Mouse (Mus musculus): ENCODE measurements around the gene Smg7. TPM values are rescaled to one million over a fixed set of nuclear protein-coding genes. Genes with fewer than 3 reads are reported as not detected.

Smg7 gene
- polyA plus RNA-seq, 1 experiment from 2014 or later = 14.4 TPM

GRCm38 (mm10) chr1:152807619-152808391, 94.6 kb downstream of the Smg7 start:
- no peak overlapping the region for H3K9ac ChIP-seq (replicated peaks; ENCODE audit: low read depth)
- H3K27me3 ChIP-seq (replicated peaks; ENCODE audit: insufficient read depth, low read length) = no peaks in the 10 kb centered on the region
- no peaks in the 10 kb centered on the region for H3K4me1 ChIP-seq (ENCODE audit: insufficient read depth, low read depth, low read length)
- H3K4me2 ChIP-seq (replicated peaks; ENCODE audit: low read depth, low read length) = no peak overlapping the region; the same call in 1 of the 2 replicates
- DNase-seq (ENCODE audit: low spot score) = peak; percentile 41
- WGBS = 70% methylated on average over 18 of the region's 18 CpGs
- no peaks in the 10 kb centered on the region for H3K9me3 ChIP-seq (ENCODE audit: low read length)
- TF ChIP-seq EP300 (IDR thresholded peaks at IDR 0.05) = no peak
- H3K27ac ChIP-seq (ENCODE audit: low read length) = peak overlapping the region; percentile 35
- H3K36me3 ChIP-seq (ENCODE audit: insufficient read depth, low read length) = no peaks in the 10 kb centered on the region
- peak; percentile 54 for ATAC-seq
- no peak overlapping the region for H3K4me3 ChIP-seq (ENCODE audit: low read depth, low read length)

DNA sequence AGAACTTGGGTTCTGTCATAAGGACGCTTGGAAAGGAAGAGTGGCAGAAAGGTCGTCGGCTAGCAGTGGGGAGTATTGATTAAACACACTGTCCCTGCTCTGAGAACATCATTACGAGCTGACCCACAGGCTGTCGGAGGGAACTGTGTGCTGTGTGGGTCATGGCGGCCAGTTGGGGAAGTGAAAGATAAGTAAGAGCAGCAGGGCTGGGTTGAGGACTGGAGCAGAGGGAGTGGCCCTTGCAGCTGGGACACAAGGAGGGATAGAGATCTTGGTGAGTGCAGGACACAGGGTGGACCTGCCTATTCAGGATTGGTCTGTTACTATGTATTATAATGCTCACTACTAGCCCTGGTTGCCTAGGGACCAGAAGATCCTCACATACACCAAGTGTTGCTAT, 97.5 kb downstream of the Smg7 start:
- DNase-seq (ENCODE audit: low spot score) = no peak
- Histone ChIP-seq H3K4me3 (ENCODE audit: low read depth, low read length) (no peak overlapping the region), H3K9me3 (ENCODE audit: low read length) (no peaks in the 10 kb centered on the region), H3K4me2 (replicated peaks; ENCODE audit: low read depth, low read length) (no peak overlapping the region), H3K9ac (replicated peaks; ENCODE audit: low read depth) (no peak overlapping the region), H3K4me1 (ENCODE audit: insufficient read depth, low read depth, low read length) (no peaks in the 10 kb centered on the region), H3K27ac (ENCODE audit: low read length) (no peak overlapping the region), H3K36me3 (ENCODE audit: insufficient read depth, low read length) (no peaks in the 10 kb centered on the region), H3K27me3 (replicated peaks; ENCODE audit: insufficient read depth, low read length) (no peaks in the 10 kb centered on the region)
- WGBS = 73% methylated on average over 6 of the region's 6 CpGs
- TF ChIP-seq EP300 (IDR thresholded peaks at IDR 0.05) = no peak
- no peak for TF ChIP-seq CTCF (IDR thresholded peaks at IDR 0.05)
- no peak for ATAC-seq

GRCm38 (mm10) chr1:152800633-152801176, 101.7 kb downstream of the Smg7 start:
- Histone ChIP-seq H3K4me1 (ENCODE audit: insufficient read depth, low read depth, low read length) (no peaks in the 10 kb centered on the region), H3K27me3 (replicated peaks; ENCODE audit: insufficient read depth, low read length) (no peaks in the 10 kb centered on the region), H3K4me3 (ENCODE audit: low read depth, low read length) (no peak overlapping the region), H3K27ac (ENCODE audit: low read length) (no peak overlapping the region), H3K9ac (replicated peaks; ENCODE audit: low read depth) (no peak overlapping the region), H3K4me2 (replicated peaks; ENCODE audit: low read depth, low read length) (no peak overlapping the region), H3K9me3 (ENCODE audit: low read length) (no peaks in the 10 kb centered on the region), H3K36me3 (ENCODE audit: insufficient read depth, low read length) (no peaks in the 10 kb centered on the region)
- TF ChIP-seq CTCF (IDR thresholded peaks at IDR 0.05) (no peak), EP300 (IDR thresholded peaks at IDR 0.05) (no peak)
- ATAC-seq (no peak), DNase-seq (ENCODE audit: low spot score) (no peak)
- 82% methylated on average over 13 of the region's 13 CpGs for WGBS

- H3K9ac ChIP-seq (replicated peaks; ENCODE audit: low read depth) = no peak within 1 kb of the TSS
- H3K9me3 ChIP-seq (ENCODE audit: low read length) = no peaks in the 10 kb centered on the region
- no peaks in the 10 kb centered on the region for H3K36me3 ChIP-seq (ENCODE audit: insufficient read depth, low read length)
- H3K4me3 ChIP-seq (ENCODE audit: low read depth, low read length) = no peak within 1 kb of the TSS
- TF ChIP-seq CTCF (IDR thresholded peaks at IDR 0.05) (no peak), EP300 (IDR thresholded peaks at IDR 0.05) (no peak)
- H3K27me3 ChIP-seq (replicated peaks; ENCODE audit: insufficient read depth, low read length) = no peaks in the 10 kb centered on the region
- H3K4me1 ChIP-seq (ENCODE audit: insufficient read depth, low read depth, low read length) = no peaks in the 10 kb centered on the region; the same call in 1 of the 2 replicates
- H3K4me2 ChIP-seq (replicated peaks; ENCODE audit: low read depth, low read length) = no peak within 1 kb of the TSS
- DNase-seq (ENCODE audit: low spot score) (peak; percentile 66), ATAC-seq (peak; percentile 70)
- WGBS = 19% methylated on average over 2 of the region's 2 CpGs
- no peak within 1 kb of the TSS for H3K27ac ChIP-seq (ENCODE audit: low read length)
These were observed 102.5 kb downstream of the Smg7 start, which contains the start of gene Ncf2 for GRCm38 (mm10) chr1:152799897-152800296. Gene Ncf2, plus strand, starts transcription at chr1:152800194.

GRCm38 (mm10) chr1:152798125-152798524, 104.3 kb downstream of the Smg7 start:
- Histone ChIP-seq H3K27me3 (replicated peaks; ENCODE audit: insufficient read depth, low read length) (no peaks in the 10 kb centered on the region), H3K4me1 (ENCODE audit: insufficient read depth, low read depth, low read length) (no peaks in the 10 kb centered on the region; the same call in 1 of the 2 replicates), H3K4me2 (replicated peaks; ENCODE audit: low read depth, low read length) (no peak overlapping the region), H3K36me3 (ENCODE audit: insufficient read depth, low read length) (no peaks in the 10 kb centered on the region), H3K9ac (replicated peaks; ENCODE audit: low read depth) (no peak overlapping the region), H3K9me3 (ENCODE audit: low read length) (no peaks in the 10 kb centered on the region), H3K4me3 (ENCODE audit: low read depth, low read length) (no peak overlapping the region), H3K27ac (ENCODE audit: low read length) (0 out of 2 replicates have a peak overlapping the region, but pooled peaks have one; percentile 27)
- DNase-seq (ENCODE audit: low spot score) (peak; percentile 87), ATAC-seq (peak; percentile 84)
- WGBS = 46% methylated on average over 9 of the region's 9 CpGs
- TF ChIP-seq EP300 (IDR thresholded peaks at IDR 0.05) (peak; percentile 80), CTCF (IDR thresholded peaks at IDR 0.05) (no peak)

GRCm38 (mm10) chr1:152796683-152797263, 105.7 kb downstream of the Smg7 start:
- DNase-seq (ENCODE audit: low spot score) = no peak

More at GRCm38 (mm10) chr1:152796683-152797263, 105.7 kb downstream of the Smg7 start:
- no peak overlapping the region for H3K4me2 ChIP-seq (replicated peaks; ENCODE audit: low read depth, low read length)
- ATAC-seq = no peak
- H3K4me3 ChIP-seq (ENCODE audit: low read depth, low read length) = no peak overlapping the region
- H3K27me3 ChIP-seq (replicated peaks; ENCODE audit: insufficient read depth, low read length) = no peaks in the 10 kb centered on the region
- H3K4me1 ChIP-seq (ENCODE audit: insufficient read depth, low read depth, low read length) = no peaks in the 10 kb centered on the region; the same call in 1 of the 2 replicates
- H3K9me3 ChIP-seq (ENCODE audit: low read length) = no peaks in the 10 kb centered on the region
- WGBS = 79% methylated on average over 8 of the region's 8 CpGs
- H3K9ac ChIP-seq (replicated peaks; ENCODE audit: low read depth) = no peak overlapping the region
- TF ChIP-seq EP300 (IDR thresholded peaks at IDR 0.05) (no peak), CTCF (IDR thresholded peaks at IDR 0.05) (no peak)
- H3K36me3 ChIP-seq (ENCODE audit: insufficient read depth, low read length) = no peaks in the 10 kb centered on the region
- H3K27ac ChIP-seq (ENCODE audit: low read length) = no peak overlapping the region

All from lung, postnatal 0 days (tissue).